Mouse (Mus musculus) megakaryocyte-erythroid progenitor cell, adult 5-6 weeks (primary cell): Measurements from ENCODE around the gene Scel. TPM values are rescaled to one million over a fixed set of nuclear protein-coding genes. Genes with fewer than 3 reads are reported as not detected.

Experiments used
- ATAC-seq: replicated peaks from 2 replicates; pipeline ENCODE4 v1.8.0; 2016; ENCODE audit warnings: mild to moderate bottlenecking, inconsistent platforms; ENCODE audit not compliant: severe bottlenecking, poor library complexity, low FRiP score, low TSS enrichment
- total RNA-seq, 2 experiments: library from RNA; stranded (forward) in 1 of 2; stranded (reverse) in 1 of 2; fragments of 200-1000, 215-1000 nt in 1 of 2; fragments of >200 nt in 1 of 2; fragmentation: Nextera tagmentation in 1 of 2; gene quantifications; 2 replicates each; pipeline ENCODE4 v1.2.3; 2014 to 2017

Gene Scel
- total RNA-seq, 2 experiments from 2014 or later: not detected

DNA sequence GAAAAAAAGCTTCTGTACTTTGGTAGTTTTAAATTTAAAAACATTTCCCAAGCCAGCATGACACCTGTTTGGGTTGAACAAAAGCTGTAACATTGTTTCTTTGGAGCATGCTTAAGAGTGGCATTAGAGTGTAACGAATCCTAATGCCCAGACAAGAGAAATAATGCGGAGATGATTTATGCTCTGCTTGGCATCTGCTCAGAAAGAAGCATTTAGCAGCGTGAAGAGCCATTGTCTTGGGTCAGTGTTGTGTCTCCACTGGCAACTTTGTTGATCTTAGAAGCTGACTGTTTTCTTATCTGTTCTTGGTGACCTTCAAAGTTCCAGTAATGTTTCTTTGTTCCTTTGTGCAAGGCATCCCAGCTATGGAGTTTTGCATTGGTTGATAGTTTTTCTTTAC lies 130.8 kb downstream of the Scel start:
- no peak for ATAC-seq

DNA sequence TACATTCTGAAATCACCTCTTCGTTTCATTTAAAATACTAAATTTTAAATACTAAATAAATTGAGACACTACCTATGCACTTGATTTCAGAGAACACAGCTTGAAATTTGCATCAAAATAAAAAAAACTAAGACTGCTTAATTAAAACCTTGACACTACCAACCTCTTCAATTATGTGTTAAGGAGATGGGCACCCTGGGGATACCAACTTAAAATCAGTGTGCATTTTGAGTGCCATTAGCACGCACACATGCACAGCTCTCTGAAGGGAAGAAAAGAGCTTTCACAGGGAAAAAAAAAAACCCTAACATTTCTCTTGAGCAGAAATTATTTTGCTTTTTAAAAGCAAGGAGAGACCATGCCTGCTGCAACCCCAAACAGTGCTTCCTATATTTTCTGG lies 134.8 kb downstream of the Scel start:
- ATAC-seq: no peak

DNA sequence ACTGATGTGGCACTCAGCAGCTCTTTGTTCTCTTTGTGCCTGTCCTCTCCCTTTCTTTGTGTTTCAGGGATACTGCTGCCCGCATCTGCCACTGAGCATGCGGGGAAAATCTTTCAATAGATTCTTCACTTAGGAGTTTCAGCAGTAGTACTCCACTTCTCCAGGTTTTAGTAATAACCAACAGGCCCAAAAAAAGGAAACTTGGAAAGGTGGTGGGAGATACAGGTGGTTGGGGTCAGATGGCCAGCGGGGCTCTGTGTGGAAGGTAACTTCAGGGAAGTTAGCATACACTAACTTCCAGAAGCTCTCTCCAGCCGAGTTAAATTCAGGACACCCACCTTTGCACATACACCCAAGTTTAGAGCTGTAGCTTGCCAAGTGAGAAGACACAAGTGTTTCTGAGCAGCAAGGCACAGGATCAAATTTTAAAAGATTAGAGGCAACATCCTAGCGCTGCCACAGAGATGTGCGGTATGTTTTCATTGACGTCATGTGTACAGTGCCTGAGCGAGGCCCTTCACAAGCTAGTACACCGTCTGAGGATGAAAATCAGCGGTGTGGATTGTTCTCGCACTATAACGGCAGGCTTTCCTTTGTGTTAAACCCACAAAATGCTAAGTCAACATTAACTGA lies 135.6 kb downstream of the Scel start:
- no peak for ATAC-seq

DNA sequence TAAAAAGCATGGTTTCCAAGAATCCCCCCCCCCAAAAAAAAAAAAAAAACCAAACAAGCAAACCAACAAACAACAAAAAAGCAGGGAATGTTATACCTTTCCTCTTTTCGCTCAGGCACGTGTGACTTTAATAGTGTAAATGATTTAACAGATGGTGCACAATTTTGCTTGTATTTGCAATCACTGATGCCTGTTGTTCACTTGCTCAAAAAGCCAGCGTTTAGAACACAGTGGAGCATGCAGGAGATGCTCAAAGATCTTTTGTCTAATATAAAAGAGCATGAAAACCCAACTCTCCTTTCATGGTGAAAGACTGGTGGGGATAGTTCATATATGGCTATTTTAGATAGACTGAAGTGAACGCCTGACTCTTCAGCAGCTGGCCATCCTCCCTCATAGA lies 136.2 kb downstream of the Scel start:
- ATAC-seq: no peak

DNA sequence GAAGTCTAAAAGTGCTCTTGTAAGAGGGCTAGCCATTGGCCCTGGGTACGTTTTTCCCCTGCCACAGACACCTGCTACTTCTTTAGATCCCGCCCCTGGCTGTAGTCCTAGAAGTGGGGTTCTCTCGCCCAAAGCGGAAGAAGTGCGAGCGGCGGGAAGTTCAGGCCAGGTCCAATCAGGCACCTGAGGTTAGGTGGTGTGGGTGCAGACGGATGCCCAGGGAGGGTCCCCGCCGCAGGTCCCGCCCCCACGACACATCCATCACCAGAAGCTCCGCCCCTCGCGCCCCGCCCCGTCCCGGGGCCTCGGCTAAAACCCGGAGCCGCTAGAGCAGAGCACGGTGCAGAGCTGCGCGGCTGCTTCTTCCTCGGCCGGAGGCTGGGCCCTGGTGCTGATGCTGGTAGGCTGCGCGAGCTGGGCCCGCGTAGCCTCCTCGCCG lies 136.8 kb downstream of the Scel start, which contains the start of gene Slain1:
Slain1 (plus strand) TSS at position 333 of the 439 bp plus-strand sequence.
- ATAC-seq: peak; percentile 79

DNA sequence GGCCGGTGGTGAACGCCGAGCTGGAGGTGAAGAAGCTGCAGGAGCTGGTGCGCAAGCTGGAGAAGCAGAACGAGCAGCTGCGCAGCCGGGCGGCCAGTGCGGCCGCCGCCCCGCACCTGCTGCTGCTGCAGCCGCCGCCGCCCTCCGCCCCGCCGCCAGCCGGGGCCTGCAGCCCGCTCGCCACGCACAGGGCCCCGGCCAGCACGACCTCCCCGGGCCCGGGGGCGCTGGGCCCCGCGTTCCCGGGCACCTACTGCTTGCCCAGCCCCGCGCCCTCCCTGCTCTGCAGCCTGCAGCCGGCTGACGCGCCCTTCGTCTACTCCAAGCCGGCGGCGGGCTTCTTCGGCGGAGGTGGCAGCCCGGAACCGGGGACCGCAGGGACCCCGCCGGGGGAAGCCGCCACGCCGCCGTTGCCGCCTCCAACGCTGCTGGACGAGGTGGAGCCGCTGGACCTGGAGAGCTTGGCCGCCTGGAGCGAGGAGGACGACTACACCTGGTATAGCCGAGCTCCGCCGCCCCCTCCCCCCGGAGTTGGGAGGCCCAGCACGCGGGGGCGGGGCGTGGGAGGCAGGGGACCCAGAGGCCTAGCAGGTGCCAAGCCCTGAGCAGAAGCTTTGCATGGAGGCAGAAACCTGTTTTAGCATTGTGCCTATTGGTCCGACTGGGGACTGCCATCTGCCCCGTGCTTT lies 137.4 kb downstream of the Scel start:
- ATAC-seq: peak; percentile 49

DNA sequence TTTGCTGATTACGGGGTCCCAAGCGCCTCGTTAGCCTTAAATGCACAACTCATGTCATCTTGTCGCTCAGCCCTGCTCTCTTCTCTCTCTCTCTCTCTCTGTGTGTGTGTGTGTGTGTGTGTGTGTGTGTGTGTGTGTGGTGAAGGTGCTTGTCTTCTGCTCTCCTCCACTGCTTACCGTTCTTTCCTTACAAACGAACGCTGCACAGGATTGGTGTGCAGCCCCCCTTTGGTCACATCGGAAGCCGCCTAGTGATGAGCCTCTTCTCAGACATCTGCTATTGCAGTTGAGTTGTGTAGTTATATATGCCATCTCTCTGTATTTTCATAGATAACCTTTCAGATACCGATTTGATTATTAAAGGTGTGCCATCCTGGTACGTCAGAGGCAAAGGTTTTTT lies 138.0 kb downstream of the Scel start:
- ATAC-seq: 0 out of 2 replicates have a peak, but pooled peaks have one; percentile 11

DNA sequence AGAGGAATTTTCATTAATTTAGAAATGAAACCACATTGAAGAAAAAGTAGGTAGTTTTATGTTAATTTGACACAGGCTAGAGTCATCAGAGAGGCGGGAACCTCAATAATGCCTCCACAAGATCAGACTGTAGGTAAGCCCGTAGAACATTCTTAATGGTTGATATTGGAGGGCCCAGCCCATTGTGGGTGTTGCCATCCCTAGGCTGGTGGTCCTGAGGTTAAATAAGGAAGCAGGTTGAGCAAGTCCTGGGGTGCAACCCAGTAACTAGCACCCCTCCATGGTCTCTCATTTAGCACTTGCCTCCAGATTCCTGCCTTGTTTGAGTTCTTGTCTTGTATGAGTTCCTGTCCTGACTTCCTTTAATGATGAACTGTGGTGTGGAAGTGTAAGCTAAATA lies 138.4 kb downstream of the Scel start:
- no peak for ATAC-seq

DNA sequence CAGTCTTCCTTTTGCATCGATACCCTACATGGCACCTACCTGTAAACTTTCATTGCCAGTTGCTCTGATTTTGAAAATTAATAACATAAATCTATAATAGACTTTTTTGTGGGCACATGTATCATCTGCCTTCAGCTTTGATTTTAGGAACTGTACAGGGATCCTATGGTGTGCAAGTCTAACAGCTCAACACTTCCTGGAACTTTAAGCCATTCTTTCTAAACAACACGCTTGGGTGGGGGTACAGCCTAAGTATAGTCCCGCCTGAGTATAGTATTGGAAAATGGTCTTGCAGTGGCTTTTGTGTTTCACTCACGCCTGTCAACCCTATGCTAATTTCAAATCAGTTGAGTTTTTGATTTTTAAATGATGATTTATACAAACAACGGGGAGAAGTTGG lies 139.4 kb downstream of the Scel start:
- no peak for ATAC-seq

DNA sequence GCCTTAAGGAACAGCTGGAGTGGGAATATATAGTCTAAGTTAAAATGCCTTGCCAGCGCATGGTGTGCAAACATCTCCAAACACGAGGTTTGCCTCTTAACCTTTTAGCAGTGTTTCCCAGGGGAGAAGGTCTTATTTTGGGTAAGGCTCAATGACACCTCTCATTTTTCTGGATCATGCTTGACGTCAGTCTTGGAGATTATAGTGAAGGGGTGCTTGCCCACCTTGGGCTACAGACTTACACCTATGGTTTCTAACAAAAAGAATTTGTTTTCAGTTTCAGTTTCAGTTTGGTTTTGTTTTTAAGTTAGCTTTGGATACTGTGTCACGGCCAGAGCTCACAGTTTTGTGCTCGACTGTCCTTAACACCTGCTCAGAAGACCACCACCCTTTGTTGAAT lies 140.7 kb downstream of the Scel start:
- ATAC-seq: no peak

DNA sequence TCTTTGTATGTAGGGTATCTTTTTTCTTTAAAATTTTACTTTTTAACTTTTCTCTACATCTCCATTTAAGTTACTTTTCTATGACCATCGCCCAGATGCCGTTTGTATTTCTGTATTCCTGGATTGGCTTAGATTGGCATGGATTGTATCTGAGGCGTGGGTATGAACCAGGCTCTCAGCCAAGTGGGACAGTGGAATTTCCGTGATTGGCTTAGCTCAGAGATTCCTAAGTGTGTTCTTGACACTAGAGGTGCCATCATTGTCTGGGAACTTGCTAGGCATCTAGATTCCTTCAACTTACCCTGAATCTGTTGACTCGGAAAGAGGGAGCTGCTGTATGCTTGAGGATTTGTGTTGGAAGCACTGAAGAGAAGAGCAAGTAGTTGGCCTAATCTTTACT lies 142.3 kb downstream of the Scel start:
- no peak for ATAC-seq

DNA sequence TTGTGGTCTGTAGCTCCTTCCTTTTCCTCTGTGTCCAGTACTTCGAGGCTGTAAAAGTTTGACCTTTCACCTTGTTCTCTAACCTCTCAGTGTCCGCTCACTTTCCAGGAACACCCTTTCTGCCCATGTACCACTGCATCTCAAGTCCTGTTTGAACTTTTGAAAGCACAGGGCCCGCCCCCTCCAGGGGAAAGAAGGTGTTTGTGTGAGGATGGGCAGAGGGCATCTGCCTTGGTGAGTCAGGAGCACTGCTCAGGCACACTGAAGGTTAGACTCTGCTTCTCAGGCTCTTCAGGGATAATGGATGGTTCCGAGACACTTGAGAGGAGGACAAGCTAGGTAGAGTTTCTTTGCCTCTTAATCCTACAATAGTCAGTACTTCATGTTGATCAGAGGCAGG lies 144.7 kb downstream of the Scel start:
- ATAC-seq: no peak

Other genes with a start within 250 kb of the Scel start
- 44.5 and 50.3 TPM in 2 replicates for gene Mycbp2, start 166.5 kb upstream of the Scel start, total RNA-seq (2014; fragmentation: Nextera tagmentation)
- 37.9 and 48.3 TPM in 2 replicates for gene Mycbp2, start 166.5 kb upstream of the Scel start, total RNA-seq (2017)
- 2.5 and 2.9 TPM in 2 replicates for gene Slain1, start 136.9 kb downstream of the Scel start, total RNA-seq (2014; fragmentation: Nextera tagmentation)
- 2.2 and 7.1 TPM in 2 replicates for gene Slain1, start 136.9 kb downstream of the Scel start, total RNA-seq (2017)